Mouse (Mus musculus): Measurements from ENCODE around the gene Gm20388.

- TF ChIP-seq POLR2A (IDR thresholded peaks at IDR 0.05; ENCODE audit: borderline replicate concordance, control insufficient read depth, low read depth, low read length) (no peak), CTCF (IDR thresholded peaks at IDR 0.05; ENCODE audit: control insufficient read depth, insufficient read depth, low read length) (no peak)
Measured at GRCm38 (mm10) chr8:120004154-120004702, 93.6 kb downstream of the Gm20388 start.

Data from bone marrow, adult 2 months (tissue).